ENCODE assay signal across 12 mouse cellular contexts in the genomic region with DNA sequence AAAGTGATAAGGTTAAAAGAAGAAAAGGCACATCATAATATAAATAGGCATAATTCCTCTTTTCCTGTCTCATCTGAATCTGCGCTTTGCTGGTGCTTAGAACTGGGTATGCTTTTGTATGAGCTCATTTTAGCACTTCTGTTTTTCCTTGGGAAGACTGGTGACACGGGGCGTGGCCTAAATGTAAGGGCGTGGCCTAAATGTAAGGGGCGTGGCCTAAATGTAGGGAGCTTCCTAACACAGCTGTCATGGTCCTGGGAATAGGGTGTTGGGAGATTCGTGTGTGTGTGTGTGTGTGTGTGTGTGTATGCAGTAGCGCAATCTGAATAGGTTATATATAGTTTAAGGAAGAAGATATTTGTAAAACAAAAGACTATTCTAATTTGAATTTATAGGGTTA.
"Had no signal": no experiment of that assay in that cellular context is flagged by ENCODE, and none has a peak within 500 bp of the region (broad histone marks: within the 10 kb centered on the region; RNA-seq: fewer than 3 reads in every experiment).

No protein-coding gene starts in this region.

- DNase-seq: lung, adult 18-20 months; lung, embryonic 14.5 days; lung, postnatal 10 days; lung, postnatal 4 days; retina, postnatal 1 day; right cerebral cortex, adult 18-20 months; right cerebral cortex, postnatal 25 days; right cerebral cortex, postnatal 4 days; spleen, adult 18-20 months; thymus, adult 18-20 months; thymus, postnatal 14 days; thymus, postnatal 36 days had no signal
